In the genomic region with DNA sequence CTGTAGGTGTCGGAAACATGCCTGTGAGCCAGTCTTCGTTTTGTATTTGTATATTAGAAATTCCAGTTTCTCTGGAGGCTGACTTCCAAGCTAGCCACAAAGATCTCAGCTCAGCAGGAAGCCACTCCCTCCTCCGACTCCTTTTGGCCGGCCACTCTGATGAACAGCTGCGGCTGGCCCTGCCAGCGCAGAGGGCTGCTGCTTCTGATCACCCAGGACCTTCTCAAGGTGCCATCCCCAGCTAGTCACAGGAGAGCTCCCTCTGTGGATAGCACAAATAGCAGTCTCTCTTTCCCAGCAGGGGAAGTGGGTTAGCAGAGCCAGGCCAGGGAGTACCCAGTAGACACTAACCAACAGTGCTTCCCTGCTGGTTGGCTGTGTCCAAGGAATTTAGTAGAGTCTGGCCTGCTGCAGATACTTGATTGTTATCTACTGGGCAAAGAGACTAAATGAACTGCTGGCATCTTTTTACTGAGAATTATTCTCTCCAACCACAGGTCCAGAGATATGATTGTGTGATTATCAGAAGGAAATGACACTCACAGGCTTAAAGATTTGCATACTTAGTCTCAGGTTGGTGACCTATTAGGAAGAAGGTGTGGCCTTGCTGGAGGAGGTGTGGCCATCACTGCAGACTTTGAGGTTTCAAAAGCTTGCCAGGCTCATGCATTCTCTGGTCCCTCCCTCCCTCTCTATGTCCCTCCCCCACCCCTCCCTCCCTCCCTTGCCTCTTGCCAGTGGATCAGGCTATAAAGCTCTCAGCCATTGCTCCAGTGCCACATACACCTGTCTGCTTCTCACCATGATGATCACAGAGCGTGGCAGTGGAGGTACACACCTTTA, we compare ENCODE assay signal across 12 mouse cellular contexts. TPM values are rescaled to one million over a fixed set of nuclear protein-coding genes. Genes with fewer than 3 reads are reported as not detected.
A peak's percentile ranks its signal among the peaks of the same experiment; 100 is the strongest.
DNase-seq lines count a peak whose midpoint lies in the region; ATAC-seq and TF ChIP-seq lines count a peak whose summit lies in the region.
"Had no signal": no experiment of that assay in that cellular context is flagged by ENCODE, and none has a peak within 500 bp of the region (broad histone marks: within the 10 kb centered on the region; RNA-seq: fewer than 3 reads in every experiment).

No protein-coding gene starts in this region.

- no peaks in the 10 kb centered on the region for H3K9me3 ChIP-seq in midbrain, embryonic 13.5 days
- H3K9me3 ChIP-seq in midbrain, embryonic 11.5 days (ENCODE audit: control insufficient read depth, low read length): no peaks in the 10 kb centered on the region
- H3K9me3 ChIP-seq in stomach, embryonic 16.5 days (replicated peaks; ENCODE audit: control insufficient read depth, low read length): no peaks in the 10 kb centered on the region
- H3K9me3 ChIP-seq in forebrain, embryonic 16.5 days (ENCODE audit: control insufficient read depth, low read length): no peaks in the 10 kb centered on the region
- H3K9me3 ChIP-seq: embryonic facial prominence, embryonic 12.5 days had no signal

- H3K36me3 ChIP-seq in midbrain, embryonic 13.5 days: no peaks in the 10 kb centered on the region
- H3K36me3 ChIP-seq in midbrain, embryonic 11.5 days (ENCODE audit: control insufficient read depth, insufficient read depth, low read length): no peaks in the 10 kb centered on the region
- H3K36me3 ChIP-seq in stomach, embryonic 16.5 days (ENCODE audit: control insufficient read depth, insufficient read depth, low read length): no peaks in the 10 kb centered on the region
- no peaks in the 10 kb centered on the region for H3K36me3 ChIP-seq in forebrain, embryonic 16.5 days (ENCODE audit: control insufficient read depth, insufficient read depth)
- H3K36me3 ChIP-seq: embryonic facial prominence, embryonic 12.5 days had no signal

- no peak overlapping the region for H3K4me2 ChIP-seq in midbrain, embryonic 13.5 days (replicated peaks)
- H3K4me2 ChIP-seq in midbrain, embryonic 11.5 days: no peak overlapping the region
- H3K4me2 ChIP-seq in stomach, embryonic 16.5 days (ENCODE audit: low read depth, low read length): no peak overlapping the region
- H3K4me2 ChIP-seq in forebrain, embryonic 16.5 days (ENCODE audit: low read length): no peak overlapping the region
- H3K4me2 ChIP-seq: embryonic facial prominence, embryonic 12.5 days had no signal

- no peaks in the 10 kb centered on the region for H3K27me3 ChIP-seq in midbrain, embryonic 13.5 days
- no peaks in the 10 kb centered on the region for H3K27me3 ChIP-seq in midbrain, embryonic 11.5 days (ENCODE audit: control insufficient read depth, insufficient read depth, low read length)
- H3K27me3 ChIP-seq in Patski: no peaks in the 10 kb centered on the region
- no peaks in the 10 kb centered on the region for H3K27me3 ChIP-seq in stomach, embryonic 16.5 days (ENCODE audit: control insufficient read depth, insufficient read depth, low read length)
- no peaks in the 10 kb centered on the region for H3K27me3 ChIP-seq in forebrain, embryonic 16.5 days (replicated peaks; ENCODE audit: control insufficient read depth, insufficient read depth, low read length)
- H3K27me3 ChIP-seq: embryonic facial prominence, embryonic 12.5 days had no signal

- no peak overlapping the region for H3K4me3 ChIP-seq in midbrain, embryonic 13.5 days (replicated peaks)
- no peak overlapping the region for H3K4me3 ChIP-seq in midbrain, embryonic 11.5 days (ENCODE audit: low read depth, low read length)
- no peak overlapping the region for H3K4me3 ChIP-seq in stomach, embryonic 16.5 days (replicated peaks; ENCODE audit: low read length)
- H3K4me3 ChIP-seq in forebrain, embryonic 16.5 days (replicated peaks; ENCODE audit: low read length): no peak overlapping the region
- H3K4me3 ChIP-seq: embryonic facial prominence, embryonic 12.5 days had no signal

- no peak overlapping the region for H3K27ac ChIP-seq in midbrain, embryonic 13.5 days
- H3K27ac ChIP-seq in midbrain, embryonic 11.5 days (ENCODE audit: low read depth, low read length): no peak overlapping the region
- H3K27ac ChIP-seq in stomach, embryonic 16.5 days (ENCODE audit: low read length): peak overlapping the region; percentile 4; the same call in 1 of the 2 replicates
- H3K27ac ChIP-seq in forebrain, embryonic 16.5 days (ENCODE audit: low read length): no peak overlapping the region
- H3K27ac ChIP-seq: embryonic facial prominence, embryonic 12.5 days had no signal

- H3K9ac ChIP-seq in midbrain, embryonic 13.5 days (replicated peaks): 0 out of 2 replicates have a peak overlapping the region, but pooled peaks have one; percentile 21
- no peak overlapping the region for H3K9ac ChIP-seq in midbrain, embryonic 11.5 days (ENCODE audit: low read length)
- H3K9ac ChIP-seq in stomach, embryonic 16.5 days (ENCODE audit: low read length): 0 out of 2 replicates have a peak overlapping the region, but pooled peaks have one; percentile 36
- H3K9ac ChIP-seq in forebrain, embryonic 16.5 days (replicated peaks; ENCODE audit: low read depth, low read length): no peak overlapping the region
- H3K9ac ChIP-seq: embryonic facial prominence, embryonic 12.5 days had no signal

- POLR2A ChIA-PET in Patski (lab: Charles Lee): interaction anchor here (1.1 kb wide), 1 partner anchor 21 kb away, joined by 3 read pairs; no protein-coding TSS in a partner anchor

- TF ChIP-seq CTCF in Patski (IDR thresholded peaks at IDR 0.05): no peak

- WGBS in midbrain, embryonic 13.5 days: 48% methylated on average over 7 of the region's 7 CpGs
- WGBS in midbrain, embryonic 11.5 days: 43% methylated on average over 7 of the region's 7 CpGs
- 36% methylated on average over 7 of the region's 7 CpGs for WGBS in stomach, embryonic 16.5 days
- 44% methylated on average over 7 of the region's 7 CpGs for WGBS in forebrain, embryonic 16.5 days

- CTCF ChIA-PET in Patski (lab: Charles Lee): interaction anchor here (1.0 to 1.4 kb wide), 2 partner anchors 9 to 105 kb away, joined by 3 to 4 read pairs; no protein-coding TSS in a partner anchor

- no peaks in the 10 kb centered on the region for H3K4me1 ChIP-seq in midbrain, embryonic 13.5 days (replicated peaks)
- no peaks in the 10 kb centered on the region for H3K4me1 ChIP-seq in midbrain, embryonic 11.5 days (ENCODE audit: control insufficient read depth, insufficient read depth, low read length)
- peaks cover 8% of the 10 kb centered on the region; the same call in 1 of the 2 replicates for H3K4me1 ChIP-seq in stomach, embryonic 16.5 days (ENCODE audit: control insufficient read depth, insufficient read depth, low read length)
- no peaks in the 10 kb centered on the region for H3K4me1 ChIP-seq in forebrain, embryonic 16.5 days (replicated peaks; ENCODE audit: control insufficient read depth, insufficient read depth, low read length)
- H3K4me1 ChIP-seq: embryonic facial prominence, embryonic 12.5 days had no signal

- no peak for DNase-seq in midbrain, embryonic 11.5 days (ENCODE audit: low spot score, missing footprints)
- DNase-seq in Patski (ENCODE audit: low read depth, low spot score): no peak
- peak; percentile 50 for DNase-seq in liver
- DNase-seq in spleen, postnatal 14 days (ENCODE audit: low spot score in 2 of 2): no peak
- no peak for DNase-seq in layer of hippocampus, adult 11-12 months (ENCODE audit: low spot score)
- DNase-seq: layer of hippocampus, adult 9-11 months; midbrain, embryonic 14.5 days had no signal

- in situ Hi-C loops in Patski (cut with MboI; ENCODE audit: low pct_unique_long_range_greater_than_20kb): loop anchor here (5.0 kb wide), 1 partner anchor 205 kb away; no protein-coding TSS in a partner anchor

- no peak for ATAC-seq in midbrain, embryonic 13.5 days
- ATAC-seq in midbrain, embryonic 11.5 days (ENCODE audit: low FRiP score): no peak
- peak; percentile 26 for ATAC-seq in Patski
- ATAC-seq in stomach, embryonic 16.5 days (ENCODE audit: insufficient read depth, low FRiP score): no peak; the same call in 1 of the 2 replicates
- no peak for ATAC-seq in forebrain, embryonic 16.5 days

RNA-seq across cellular contexts. Expression of gene Chrne, which starts 3.2 kb away (rescaled TPM):
- polyA plus RNA-seq in midbrain, embryonic 13.5 days (2015; fragmentation: Nextera tagmentation; extraction: Ambion mirVana): not detected in 2 replicates
- polyA plus RNA-seq in midbrain, embryonic 11.5 days (2014; fragmentation: Nextera tagmentation; extraction: Ambion mirVana): not detected in 2 replicates
- polyA plus RNA-seq in Patski (2021): not detected
- polyA plus RNA-seq in stomach, embryonic 16.5 days (2015; fragmentation: Nextera tagmentation; extraction: Ambion mirVana): 0.37 TPM in 1 of 2 replicates, not detected in the other
- 0.39 TPM in 1 of 2 replicates, not detected in the other for polyA plus RNA-seq in forebrain, embryonic 16.5 days (2015; fragmentation: Nextera tagmentation; extraction: Ambion mirVana)
- polyA plus RNA-seq: embryonic facial prominence, embryonic 12.5 days; heart, embryonic 14.5 days; midbrain, embryonic 14.5 days had no signal

RNA-seq across cellular contexts. Expression of gene 4930544D05Rik, which starts 6.5 kb away (rescaled TPM):
- polyA plus RNA-seq in midbrain, embryonic 13.5 days (2015; fragmentation: Nextera tagmentation; extraction: Ambion mirVana): not detected in 2 replicates
- polyA plus RNA-seq in midbrain, embryonic 11.5 days (2014; fragmentation: Nextera tagmentation; extraction: Ambion mirVana): not detected in 2 replicates
- not detected for polyA plus RNA-seq in Patski (2021)
- not detected in 2 replicates for polyA plus RNA-seq in stomach, embryonic 16.5 days (2015; fragmentation: Nextera tagmentation; extraction: Ambion mirVana)
- not detected in 2 replicates for polyA plus RNA-seq in forebrain, embryonic 16.5 days (2015; fragmentation: Nextera tagmentation; extraction: Ambion mirVana)
- polyA plus RNA-seq: embryonic facial prominence, embryonic 12.5 days; heart, embryonic 14.5 days; midbrain, embryonic 14.5 days had no signal

RNA-seq across cellular contexts. Expression of gene Gp1ba, which starts 16.7 kb away (rescaled TPM):
- polyA plus RNA-seq in midbrain, embryonic 13.5 days (2015; fragmentation: Nextera tagmentation; extraction: Ambion mirVana): 0.17 and 0.26 TPM in 2 replicates
- polyA plus RNA-seq in midbrain, embryonic 11.5 days (2014; fragmentation: Nextera tagmentation; extraction: Ambion mirVana): 0.61 and 0.81 TPM in 2 replicates
- 0.39 TPM for polyA plus RNA-seq in Patski (2021)
- 0.16 and 0.19 TPM in 2 replicates for polyA plus RNA-seq in stomach, embryonic 16.5 days (2015; fragmentation: Nextera tagmentation; extraction: Ambion mirVana)
- polyA plus RNA-seq in forebrain, embryonic 16.5 days (2015; fragmentation: Nextera tagmentation; extraction: Ambion mirVana): 0.15 and 0.17 TPM in 2 replicates

RNA-seq across cellular contexts. Expression of gene Rnf167, which starts 24.8 kb away (rescaled TPM):
- polyA plus RNA-seq in midbrain, embryonic 13.5 days (2015; fragmentation: Nextera tagmentation; extraction: Ambion mirVana): 111 and 113 TPM in 2 replicates
- polyA plus RNA-seq in midbrain, embryonic 11.5 days (2014; fragmentation: Nextera tagmentation; extraction: Ambion mirVana): 87.0 and 87.9 TPM in 2 replicates
- polyA plus RNA-seq in Patski (2021): 37.0 TPM
- 104 and 111 TPM in 2 replicates for polyA plus RNA-seq in stomach, embryonic 16.5 days (2015; fragmentation: Nextera tagmentation; extraction: Ambion mirVana)
- polyA plus RNA-seq in forebrain, embryonic 16.5 days (2015; fragmentation: Nextera tagmentation; extraction: Ambion mirVana): 133 and 135 TPM in 2 replicates

RNA-seq across cellular contexts. Expression of gene Slc25a11, which starts 25.1 kb away (rescaled TPM):
- 169 and 170 TPM in 2 replicates for polyA plus RNA-seq in midbrain, embryonic 13.5 days (2015; fragmentation: Nextera tagmentation; extraction: Ambion mirVana)
- 134 and 142 TPM in 2 replicates for polyA plus RNA-seq in midbrain, embryonic 11.5 days (2014; fragmentation: Nextera tagmentation; extraction: Ambion mirVana)
- polyA plus RNA-seq in Patski (2021): 152 TPM
- 163 and 169 TPM in 2 replicates for polyA plus RNA-seq in stomach, embryonic 16.5 days (2015; fragmentation: Nextera tagmentation; extraction: Ambion mirVana)
- polyA plus RNA-seq in forebrain, embryonic 16.5 days (2015; fragmentation: Nextera tagmentation; extraction: Ambion mirVana): 159 and 174 TPM in 2 replicates

Comparison
In these comparisons a context has a peak if more than half of its experiments do, and no peak if none do; other contexts are left out.
1. H3K9ac ChIP-seq: peak in midbrain, embryonic 13.5 days (single experiment) and stomach, embryonic 16.5 days (single experiment); none in midbrain, embryonic 11.5 days (single experiment) and forebrain, embryonic 16.5 days (single experiment).